Mouse (Mus musculus): Measurements from ENCODE around the gene H3f3a.

DNA sequence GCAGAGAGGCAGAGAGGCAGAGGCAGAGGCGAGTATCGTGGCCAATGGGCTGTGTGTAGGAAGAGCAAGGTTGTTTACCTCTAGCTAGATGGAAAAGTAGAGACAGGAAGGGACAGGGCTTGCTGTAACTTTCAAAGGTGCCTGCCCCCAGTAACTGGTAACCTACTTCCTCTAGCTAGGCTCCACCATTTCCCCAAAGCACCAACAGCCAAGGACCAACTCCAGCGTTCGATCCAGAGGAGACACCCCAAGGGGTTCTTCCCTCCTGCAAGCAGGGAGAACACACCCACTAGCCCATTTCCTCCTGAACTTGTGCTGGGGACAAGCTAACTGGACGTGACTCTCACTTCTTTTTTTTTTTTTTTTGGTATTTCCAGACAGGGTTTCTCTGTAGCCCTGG lies 47.2 kb downstream of the H3f3a start:
- TF ChIP-seq CTCF (IDR thresholded peaks at IDR 0.05; ENCODE audit: borderline replicate concordance, extremely low read depth, insufficient read depth, insufficient read length), result no peak
- TF ChIP-seq POLR2A (IDR thresholded peaks at IDR 0.05; ENCODE audit: borderline replicate concordance, extremely low read depth, insufficient read depth, insufficient read length, poor library complexity, severe bottlenecking), result no peak
